Mouse (Mus musculus) left cerebral cortex, postnatal 4 days (tissue): Measurements from ENCODE around the gene Fancc. TPM values are rescaled to one million over a fixed set of nuclear protein-coding genes. Genes with fewer than 3 reads are reported as not detected.
"Not testable (repeated sequence)": the region's sequence is repeated elsewhere in the genome, so short reads cannot be mapped to it uniquely, and the experiment has no call there.

Experiments used
- DNase-seq: peaks from one replicate; pipeline ENCODE4 v3.0.0-alpha.2; 2022
- intact Hi-C: fragments of 180-260 bp; cut with DNase I; formaldehyde crosslinking; loops from one replicate; pipeline ENCODE4 v1.15.1; 2025
- total RNA-seq, 2 experiments: library from RNA; stranded (reverse); gene quantifications; 2 replicates each; pipeline ENCODE4 v1.2.3; 2021

The Fancc gene
- total RNA-seq, 2 experiments from 2014 or later = 10.8 to 11.3 TPM

- no peak for DNase-seq
- intact Hi-C loops = loop anchor here (10.0 kb wide), 1 partner anchor 135 kb away; no protein-coding TSS in a partner anchor
Measured at GRCm38 (mm10) chr13:63430206-63430605, 66.9 kb downstream of the Fancc start.

GRCm38 (mm10) chr13:63428211-63428610 lies 68.9 kb downstream of the Fancc start:
- DNase-seq, intact Hi-C loops: not testable (repeated sequence)

- intact Hi-C loops = no loop called here
Measured at GRCm38 (mm10) chr13:63423060-63423459, 74.0 kb downstream of the Fancc start.

GRCm38 (mm10) chr13:63421225-63421624 lies 75.9 kb downstream of the Fancc start:
- no peak for DNase-seq
- intact Hi-C loops = no loop called here

More at GRCm38 (mm10) chr13:63423060-63423459, 74.0 kb downstream of the Fancc start:
- no peak for DNase-seq

GRCm38 (mm10) chr13:63418148-63418547 lies 78.9 kb downstream of the Fancc start:
- intact Hi-C loops = no loop called here
- no peak for DNase-seq

GRCm38 (mm10) chr13:63416824-63417223 lies 80.3 kb downstream of the Fancc start:
- intact Hi-C loops = no loop called here
- no peak for DNase-seq

- DNase-seq = no peak
Measured at GRCm38 (mm10) chr13:63412662-63413061, 84.4 kb downstream of the Fancc start.

GRCm38 (mm10) chr13:63411310-63412022 lies 85.6 kb downstream of the Fancc start:
- intact Hi-C loops = no loop called here

More at GRCm38 (mm10) chr13:63412662-63413061, 84.4 kb downstream of the Fancc start:
- intact Hi-C loops = no loop called here

GRCm38 (mm10) chr13:63410578-63411298 lies 86.3 kb downstream of the Fancc start:
- intact Hi-C loops = no loop called here
- no peak for DNase-seq

More at GRCm38 (mm10) chr13:63411310-63412022, 85.6 kb downstream of the Fancc start:
- no peak for DNase-seq

- intact Hi-C loops = no loop called here
- DNase-seq = peak; percentile 21
Measured at GRCm38 (mm10) chr13:63405151-63405550, 91.9 kb downstream of the Fancc start.

- intact Hi-C loops = loop anchor here (5.0 kb wide), 1 partner anchor 883 kb away; no protein-coding TSS in a partner anchor
- DNase-seq = no peak
Measured at GRCm38 (mm10) chr13:63404657-63405056, 92.4 kb downstream of the Fancc start.

GRCm38 (mm10) chr13:63402823-63403222 lies 94.3 kb downstream of the Fancc start:
- DNase-seq = no peak
- intact Hi-C loops = loop anchor here (5.0 kb wide), 1 partner anchor 884 kb away; no protein-coding TSS in a partner anchor

- DNase-seq = no peak
- intact Hi-C loops = loop anchor here (5.0 kb wide), 1 partner anchor 887 kb away; no protein-coding TSS in a partner anchor
Measured at GRCm38 (mm10) chr13:63400069-63400468, 97.0 kb downstream of the Fancc start.

GRCm38 (mm10) chr13:63397420-63397819 lies 99.7 kb downstream of the Fancc start:
- intact Hi-C loops = no loop called here
- DNase-seq = no peak

- intact Hi-C loops = no loop called here
- DNase-seq = no peak
Measured at GRCm38 (mm10) chr13:63394304-63395063, 102.6 kb downstream of the Fancc start.

GRCm38 (mm10) chr13:63385234-63385633 lies 111.8 kb downstream of the Fancc start:
- no peak for DNase-seq
- intact Hi-C loops = no loop called here

GRCm38 (mm10) chr13:63384775-63385174 lies 112.3 kb downstream of the Fancc start:
- intact Hi-C loops = no loop called here
- no peak for DNase-seq

- intact Hi-C loops = no loop called here
- no peak for DNase-seq
Measured at GRCm38 (mm10) chr13:63382206-63382605, 114.9 kb downstream of the Fancc start.

GRCm38 (mm10) chr13:63373460-63374166 lies 123.5 kb downstream of the Fancc start:
- intact Hi-C loops = no loop called here

GRCm38 (mm10) chr13:63361755-63362154 lies 135.3 kb downstream of the Fancc start:
- intact Hi-C loops = no loop called here
- DNase-seq = no peak

More at GRCm38 (mm10) chr13:63373460-63374166, 123.5 kb downstream of the Fancc start:
- DNase-seq = no peak
